Mouse (Mus musculus) layer of hippocampus, adult 11-12 months (tissue): ENCODE measurements at regions not wholly inside any gene's neighbourhood (a gene's known extent, or its start where the extent isn't known, plus 50 kb on each side); places are given as distances from the start of the nearest gene placed in this dataset.

ENCODE experiments used
- DNase-seq: peaks from one replicate; pipeline ENCODE4 v3.0.0; 2022; ENCODE audit warnings: low spot score

GRCm38 (mm10) chr13:31504316-31504715, 51.6 kb upstream of the Foxq1 start:
- no peak for DNase-seq

GRCm38 (mm10) chr13:31505386-31505785, 50.5 kb upstream of the Foxq1 start:
- DNase-seq = no peak
